Mouse (Mus musculus) kidney, adult 2 months (tissue): ENCODE data around the gene Gpr33.

ENCODE experiments used
- CTCF ChIP-seq: fragments of 200-500 bp; conservative IDR thresholded peaks from 2 replicates; pipeline ENCODE4 v1.5.1; 2011; ENCODE audit warnings: low read depth, mild to moderate bottlenecking, control low read depth, low read length, moderate library complexity, mixed read lengths; ENCODE audit not compliant: insufficient read depth, insufficient read length
- POLR2A ChIP-seq: fragments of 200-500 bp; IDR thresholded peaks from one replicate; pipeline ENCODE4 v1.6.1; 2011; ENCODE audit warnings: low read depth, low read length, control low read depth

DNA sequence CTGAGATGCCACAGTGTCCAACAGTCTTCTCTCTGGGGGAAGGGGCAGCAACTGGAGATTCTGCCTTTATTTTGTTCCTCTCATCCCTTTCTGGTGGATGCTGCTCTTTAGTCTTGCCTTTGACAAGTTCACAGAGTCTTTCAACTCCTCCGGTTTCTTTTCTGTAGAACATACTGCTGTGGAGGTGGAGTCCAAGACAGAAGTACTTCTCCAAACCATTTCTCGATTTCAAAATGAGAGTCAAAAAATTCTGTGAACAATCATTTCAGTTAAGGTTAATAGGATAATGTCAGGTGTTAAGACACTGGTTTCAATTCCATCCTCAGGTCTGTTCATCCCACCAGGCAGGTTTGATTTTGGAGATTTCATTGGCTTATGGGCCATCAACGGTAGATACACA lies at the start of gene Gpr33:
- TF ChIP-seq POLR2A (no peak), CTCF (no peak)
